Comparison of ENCODE assay signal across 39 mouse cellular contexts in the genomic region with DNA sequence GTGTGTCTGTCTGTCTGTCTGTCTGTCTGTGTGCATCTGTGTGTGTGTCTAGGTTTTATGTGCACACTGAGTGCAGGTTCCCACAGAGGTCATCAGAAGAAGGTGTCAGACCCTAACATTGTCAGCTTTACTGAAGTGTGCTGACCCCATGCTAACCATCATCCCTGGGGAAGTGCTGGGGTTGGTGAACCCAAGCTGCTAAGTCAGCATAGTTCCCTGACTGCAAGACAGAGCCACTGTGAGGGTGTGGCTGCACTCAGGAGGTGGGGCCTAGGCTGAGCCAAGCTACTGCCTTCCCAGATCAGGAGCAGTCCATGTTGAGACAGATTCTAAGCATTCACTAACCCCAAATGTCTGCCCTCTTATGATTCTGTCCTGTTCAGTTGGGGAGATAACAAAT. TPM values are rescaled to one million over a fixed set of nuclear protein-coding genes. Genes with fewer than 3 reads are reported as not detected.
DNase-seq lines count a peak whose midpoint lies in the region; ATAC-seq and TF ChIP-seq lines count a peak whose summit lies in the region.
"Had no signal": no experiment of that assay in that cellular context is flagged by ENCODE, and none has a peak within 500 bp of the region (broad histone marks: within the 10 kb centered on the region; RNA-seq: fewer than 3 reads in every experiment).

No protein-coding gene starts in this region.

- ATAC-seq in liver, embryonic 16.5 days (ENCODE audit: low read depth): peak; percentile 32; the same call in 1 of the 2 replicates
- ATAC-seq in liver, embryonic 12.5 days: no peak
- ATAC-seq: forebrain, embryonic 16.5 days; inflammation-experienced regulatory T-cells, adult 6 months; midbrain, embryonic 13.5 days had no signal

- no peaks in the 10 kb centered on the region for H3K36me3 ChIP-seq in kidney, adult 2 months (ENCODE audit: control insufficient read depth, insufficient read depth, low read length)
- no peaks in the 10 kb centered on the region for H3K36me3 ChIP-seq in liver, embryonic 16.5 days (ENCODE audit: control insufficient read depth, insufficient read depth)
- no peaks in the 10 kb centered on the region for H3K36me3 ChIP-seq in liver, embryonic 12.5 days
- H3K36me3 ChIP-seq: embryonic facial prominence, embryonic 13.5 days; forebrain, embryonic 10.5 days; heart, embryonic 13.5 days; hindbrain, embryonic 10.5 days; hindbrain, embryonic 15.5 days; midbrain, embryonic 13.5 days had no signal

- DNase-seq in adrenal gland, adult 2 months: peak; percentile 20
- DNase-seq in adrenal gland, adult 18-20 months (ENCODE audit: low spot score in 2 of 2): no peak
- peak; percentile 12 for DNase-seq in kidney, adult 2 months
- no peak for DNase-seq in kidney, postnatal 4 days
- peak; percentile 8 for DNase-seq in kidney, postnatal 14 days
- no peak for DNase-seq in thymus, postnatal 0 days (ENCODE audit: low spot score)
- DNase-seq: adrenal gland, adult 8-10 months; cerebellum, adult 18-20 months; cerebellum, postnatal 10 days; gastrocnemius, adult 2 months; gastrocnemius, postnatal 36 days; heart, adult 2 months; heart, postnatal 14 days; layer of hippocampus, postnatal 36 days; left cerebral cortex, postnatal 4 days; lung, adult 18-20 months; lung, postnatal 10 days; retina, postnatal 1 day; right cerebral cortex, postnatal 14 days; thymus, postnatal 14 days had no signal

- no peak overlapping the region for H3K27ac ChIP-seq in kidney, adult 2 months (ENCODE audit: insufficient read depth, low read depth, low read length)
- no peak overlapping the region for H3K27ac ChIP-seq in liver, embryonic 16.5 days (ENCODE audit: low read length)
- no peak overlapping the region for H3K27ac ChIP-seq in liver, embryonic 12.5 days
- H3K27ac ChIP-seq: embryonic facial prominence, embryonic 13.5 days; forebrain, embryonic 10.5 days; gastrocnemius, adult 2 months; heart, adult 2 months; heart, embryonic 13.5 days; hindbrain, embryonic 10.5 days; hindbrain, embryonic 15.5 days; macrophage; midbrain, embryonic 13.5 days had no signal

- no peaks in the 10 kb centered on the region for H3K27me3 ChIP-seq in kidney, adult 2 months (replicated peaks; ENCODE audit: control insufficient read depth, insufficient read depth, low read length)
- H3K27me3 ChIP-seq in liver, embryonic 16.5 days (ENCODE audit: control insufficient read depth, insufficient read depth, low read depth, low read length): no peaks in the 10 kb centered on the region
- no peaks in the 10 kb centered on the region for H3K27me3 ChIP-seq in liver, embryonic 12.5 days (replicated peaks)
- H3K27me3 ChIP-seq: embryonic facial prominence, embryonic 13.5 days; heart, embryonic 13.5 days; hindbrain, embryonic 15.5 days; midbrain, embryonic 13.5 days had no signal

- H3K9ac ChIP-seq in liver, embryonic 16.5 days (ENCODE audit: low read depth, low read length): no peak overlapping the region
- no peak overlapping the region for H3K9ac ChIP-seq in liver, embryonic 12.5 days
- H3K9ac ChIP-seq: embryonic facial prominence, embryonic 13.5 days; heart, embryonic 13.5 days; hindbrain, embryonic 15.5 days; midbrain, embryonic 13.5 days had no signal

- H3K4me3 ChIP-seq in kidney, adult 2 months (ENCODE audit: insufficient read depth, low read depth, low read length): no peak overlapping the region
- H3K4me3 ChIP-seq in liver, embryonic 16.5 days (ENCODE audit: low read depth, low read length): no peak overlapping the region
- H3K4me3 ChIP-seq in liver, embryonic 12.5 days: no peak overlapping the region
- H3K4me3 ChIP-seq: embryonic facial prominence, embryonic 13.5 days; forebrain, embryonic 10.5 days; gastrocnemius, adult 2 months; heart, adult 2 months; heart, embryonic 13.5 days; hindbrain, embryonic 10.5 days; hindbrain, embryonic 15.5 days; midbrain, embryonic 13.5 days had no signal

- no peak for TF ChIP-seq POLR2A in kidney, adult 2 months (IDR thresholded peaks at IDR 0.05; ENCODE audit: low read depth, low read length)

- no peaks in the 10 kb centered on the region for H3K4me1 ChIP-seq in kidney, adult 2 months (ENCODE audit: control insufficient read depth, insufficient read depth, low read length)
- H3K4me1 ChIP-seq in liver, embryonic 16.5 days (ENCODE audit: control insufficient read depth, low read depth, low read length): no peaks in the 10 kb centered on the region
- H3K4me1 ChIP-seq in liver, embryonic 12.5 days: no peaks in the 10 kb centered on the region
- H3K4me1 ChIP-seq: embryonic facial prominence, embryonic 13.5 days; heart, embryonic 13.5 days; hindbrain, embryonic 15.5 days; midbrain, embryonic 13.5 days had no signal

- TF ChIP-seq CTCF in kidney, adult 2 months (conservative IDR thresholded peaks at IDR 0.05; ENCODE audit: insufficient read depth, insufficient read length, low read depth, low read length): no peak

- H3K9me3 ChIP-seq in liver, embryonic 16.5 days (replicated peaks; ENCODE audit: control insufficient read depth, low read length): no peaks in the 10 kb centered on the region
- no peaks in the 10 kb centered on the region for H3K9me3 ChIP-seq in liver, embryonic 12.5 days (replicated peaks)
- H3K9me3 ChIP-seq: embryonic facial prominence, embryonic 13.5 days; forebrain, embryonic 10.5 days; heart, embryonic 13.5 days; hindbrain, embryonic 10.5 days; hindbrain, embryonic 15.5 days; midbrain, embryonic 13.5 days had no signal

- no peak overlapping the region for H3K4me2 ChIP-seq in liver, embryonic 16.5 days (ENCODE audit: low read depth, low read length)
- no peak overlapping the region for H3K4me2 ChIP-seq in liver, embryonic 12.5 days
- H3K4me2 ChIP-seq: embryonic facial prominence, embryonic 13.5 days; heart, embryonic 13.5 days; hindbrain, embryonic 15.5 days; midbrain, embryonic 13.5 days had no signal

RNA-seq across cellular contexts. Expression of gene Gldn, which starts 13.5 kb away (rescaled TPM):
- 1 to 10 TPM; 5.5 to 7.5 TPM for total RNA-seq in adrenal gland, adult 2 months (2021)
- polyA plus RNA-seq in adrenal gland, adult 2 months (2012; rRNA removed): 0.88 and 1.1 TPM in 2 replicates
- 10 to 100 TPM in 1 of 2 experiments, 1 to 10 TPM in 1; 6.5 to 14.9 TPM for total RNA-seq in adrenal gland, adult 18-20 months (2021)
- polyA plus RNA-seq in kidney, adult 2 months (2012; rRNA removed): 0.05 and 0.17 TPM in 2 replicates
- polyA plus RNA-seq in liver, embryonic 16.5 days (2015; fragmentation: Nextera tagmentation; extraction: Ambion mirVana): not detected in 2 replicates
- polyA plus RNA-seq in liver, embryonic 12.5 days (2016; fragmentation: Nextera tagmentation; extraction: Ambion mirVana): 0.04 TPM in 1 of 2 replicates, not detected in the other
- 0.08 TPM in 1 of 2 replicates, not detected in the other for polyA plus RNA-seq in thymus, postnatal 0 days (2015; fragmentation: Nextera tagmentation; extraction: Ambion mirVana)
- total RNA-seq: common myeloid progenitor, adult 5-6 weeks; megakaryocyte-erythroid progenitor cell, adult 5-6 weeks had no signal
- polyA plus RNA-seq: C2C12; heart, embryonic 13.5 days; inflammation-experienced regulatory T-cells, adult 6 months; macrophage; small intestine, adult 2 months; stomach, embryonic 14.5 days had no signal

RNA-seq across cellular contexts. Expression of gene Cyp19a1, which starts 31.9 kb away (rescaled TPM):
- total RNA-seq in adrenal gland, adult 2 months (2021): not detected
- polyA plus RNA-seq in adrenal gland, adult 2 months (2012; rRNA removed): not detected in 2 replicates
- not detected for total RNA-seq in adrenal gland, adult 18-20 months (2021)
- polyA plus RNA-seq in kidney, adult 2 months (2012; rRNA removed): not detected in 2 replicates
- not detected in 2 replicates for polyA plus RNA-seq in liver, embryonic 16.5 days (2015; fragmentation: Nextera tagmentation; extraction: Ambion mirVana)
- polyA plus RNA-seq in liver, embryonic 12.5 days (2016; fragmentation: Nextera tagmentation; extraction: Ambion mirVana): not detected in 2 replicates
- not detected in 2 replicates for polyA plus RNA-seq in thymus, postnatal 0 days (2015; fragmentation: Nextera tagmentation; extraction: Ambion mirVana)
- total RNA-seq: adrenal gland, adult 8-10 months; common myeloid progenitor, adult 5-6 weeks; gastrocnemius, adult 2 months; gastrocnemius, postnatal 36 days; heart, adult 2 months; heart, postnatal 14 days; megakaryocyte-erythroid progenitor cell, adult 5-6 weeks had no signal
- polyA plus RNA-seq: C2C12; embryonic facial prominence, embryonic 13.5 days; forebrain, embryonic 10.5 days; heart, adult 2 months; heart, embryonic 13.5 days; hindbrain, embryonic 10.5 days; inflammation-experienced regulatory T-cells, adult 6 months; large intestine, adult 2 months; macrophage; neural tube, embryonic 14.5 days; small intestine, adult 2 months; stomach, embryonic 14.5 days; urinary bladder, adult 2 months had no signal

Comparison
In these comparisons a context has a peak if more than half of its experiments do, and no peak if none do; other contexts are left out.
1. DNase-seq: peak in adrenal gland, adult 2 months (single experiment), kidney, adult 2 months (single experiment) and kidney, postnatal 14 days (single experiment); none in adrenal gland, adult 18-20 months (0 of 2), kidney, postnatal 4 days (0 of 2) and thymus, postnatal 0 days (single experiment).